Mouse (Mus musculus): ENCODE data around the gene Mrpl42. TPM values are rescaled to one million over a fixed set of nuclear protein-coding genes. Genes with fewer than 3 reads are reported as not detected.

Gene Mrpl42
- total and polyA plus RNA-seq, 2 experiments from 2014 or later, result 125 to 250 TPM

DNA sequence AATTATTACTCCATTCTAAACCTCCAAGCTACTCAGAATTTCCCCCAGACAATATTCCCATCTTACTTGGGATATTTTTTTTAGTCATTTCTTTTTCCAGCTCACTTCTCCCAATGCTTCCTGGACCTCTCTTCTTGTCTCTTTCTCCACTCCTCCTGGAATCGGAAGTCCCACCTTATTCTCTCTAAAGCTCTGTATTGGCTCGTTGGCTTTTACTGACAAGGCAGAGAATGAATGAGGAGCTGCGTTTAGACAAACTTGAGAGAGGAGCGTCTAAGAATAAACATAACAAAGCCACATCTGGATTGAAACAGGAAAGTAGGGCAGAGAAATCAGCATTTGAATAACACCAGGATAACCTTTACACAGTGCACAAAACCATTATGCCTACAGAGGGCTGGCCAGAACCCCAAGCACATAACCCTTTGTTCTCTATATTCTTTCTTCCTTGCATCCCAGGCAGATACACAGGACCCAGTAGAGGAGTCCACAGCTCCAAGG is 40.6 kb downstream of the Mrpl42 start:
- no peak for DNase-seq (ENCODE audit: low spot score)
- Histone ChIP-seq H3K9me3 (ENCODE audit: low read length) (no peaks in the 10 kb centered on the region), H3K36me3 (ENCODE audit: insufficient read depth, low read length) (no peaks in the 10 kb centered on the region), H3K27me3 (ENCODE audit: insufficient read depth, low read length) (no peaks in the 10 kb centered on the region), H3K4me3 (ENCODE audit: low read depth, low read length) (no peak overlapping the region), H3K9ac (replicated peaks; ENCODE audit: low read length, poor library complexity, severe bottlenecking) (no peak overlapping the region), H3K27ac (ENCODE audit: low read depth, low read length) (no peak overlapping the region), H3K4me2 (ENCODE audit: low read depth, low read length, poor library complexity, severe bottlenecking) (no peak overlapping the region), H3K4me1 (ENCODE audit: insufficient read depth, low read length) (no peaks in the 10 kb centered on the region)
- no peak for ATAC-seq (ENCODE audit: low FRiP score)
- TF ChIP-seq CTCF (IDR thresholded peaks at IDR 0.05), result no peak
- 48% methylated on average over 4 of the region's 4 CpGs for WGBS

DNA sequence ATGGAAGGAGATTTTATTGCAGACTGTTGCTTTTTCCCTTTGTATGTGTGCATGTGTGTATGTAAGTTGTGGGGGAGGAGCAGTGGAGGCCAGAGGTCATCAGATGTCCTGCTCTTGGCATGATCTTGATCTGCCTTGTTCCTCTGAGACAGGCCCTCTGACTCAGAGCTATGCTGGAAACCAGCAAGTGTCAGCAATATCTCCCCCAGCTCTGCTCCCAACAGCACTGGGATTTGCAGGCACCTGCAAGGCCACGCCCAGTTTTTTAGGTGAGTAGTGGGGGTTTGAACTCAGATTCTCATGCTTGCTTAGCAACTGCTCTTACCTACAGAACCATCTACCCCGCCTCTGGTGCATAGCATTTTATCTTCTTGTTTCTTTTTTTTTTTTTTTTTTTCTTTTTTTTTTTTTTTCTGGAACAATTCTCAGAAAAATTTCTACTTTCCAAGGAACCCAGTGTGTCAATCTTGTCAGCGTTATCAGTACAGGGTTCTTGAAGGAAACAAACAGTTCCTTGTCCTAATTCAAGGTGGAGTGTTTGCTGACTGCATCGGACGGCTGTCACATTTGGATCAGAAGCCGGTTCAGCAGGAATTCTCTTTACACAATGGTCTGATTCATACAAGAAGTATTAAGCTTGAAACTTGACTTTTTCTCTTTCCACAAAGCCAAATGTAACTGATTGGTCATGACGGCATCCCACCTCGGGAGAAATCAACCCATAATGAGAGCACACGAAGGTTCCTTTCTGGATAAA is 43.5 kb downstream of the Mrpl42 start:
- H3K9ac ChIP-seq (replicated peaks; ENCODE audit: low read length, poor library complexity, severe bottlenecking), result no peak overlapping the region
- H3K27me3 ChIP-seq (ENCODE audit: insufficient read depth, low read length), result no peaks in the 10 kb centered on the region
- DNase-seq (ENCODE audit: low spot score) (no peak), ATAC-seq (ENCODE audit: low FRiP score) (no peak)
- H3K27ac ChIP-seq (ENCODE audit: low read depth, low read length), result no peak overlapping the region
- no peak overlapping the region for H3K4me3 ChIP-seq (ENCODE audit: low read depth, low read length)
- H3K9me3 ChIP-seq (ENCODE audit: low read length), result no peaks in the 10 kb centered on the region
- no peaks in the 10 kb centered on the region for H3K4me1 ChIP-seq (ENCODE audit: insufficient read depth, low read length)
- H3K36me3 ChIP-seq (ENCODE audit: insufficient read depth, low read length), result no peaks in the 10 kb centered on the region
- WGBS, result 88% methylated on average over 9 of the region's 9 CpGs
- H3K4me2 ChIP-seq (ENCODE audit: low read depth, low read length, poor library complexity, severe bottlenecking), result no peak overlapping the region
- no peak for TF ChIP-seq CTCF (IDR thresholded peaks at IDR 0.05)

DNA sequence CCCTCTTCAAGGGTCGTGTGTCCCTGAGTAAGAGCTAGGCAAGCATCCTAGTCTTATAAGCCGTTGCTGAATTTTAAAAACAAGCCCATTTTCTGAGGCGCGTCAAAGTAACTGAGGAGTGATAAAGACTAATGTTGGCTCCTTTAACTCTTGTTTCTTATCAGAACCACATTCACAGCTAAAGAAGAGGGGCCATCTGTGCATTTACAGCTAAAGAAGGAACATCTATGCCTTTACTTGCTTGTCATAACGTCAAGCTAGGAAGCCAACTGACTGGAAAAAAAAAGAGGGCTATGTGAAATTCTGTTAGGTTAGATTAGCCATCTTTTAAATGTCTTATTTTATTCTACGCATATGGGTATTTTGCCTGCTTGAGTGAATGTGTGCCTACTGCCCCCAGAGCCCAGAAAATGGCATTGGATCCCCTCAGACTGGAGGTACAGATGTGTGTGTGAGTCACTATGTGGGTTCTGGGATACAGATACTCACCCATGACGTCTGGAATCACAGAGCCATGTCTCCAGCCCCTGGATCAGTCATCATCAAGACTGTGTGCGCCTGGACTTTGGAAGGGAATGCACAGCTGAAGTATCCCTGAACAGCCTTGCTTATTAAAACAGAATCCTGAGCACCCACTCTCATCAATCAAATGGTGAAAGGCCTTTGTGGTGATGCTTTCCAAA is 44.2 kb downstream of the Mrpl42 start:
- Histone ChIP-seq H3K4me3 (ENCODE audit: low read depth, low read length) (no peak overlapping the region), H3K9ac (replicated peaks; ENCODE audit: low read length, poor library complexity, severe bottlenecking) (no peak overlapping the region), H3K4me2 (ENCODE audit: low read depth, low read length, poor library complexity, severe bottlenecking) (no peak overlapping the region), H3K27ac (ENCODE audit: low read depth, low read length) (no peak overlapping the region), H3K9me3 (ENCODE audit: low read length) (no peaks in the 10 kb centered on the region), H3K36me3 (ENCODE audit: insufficient read depth, low read length) (no peaks in the 10 kb centered on the region), H3K4me1 (ENCODE audit: insufficient read depth, low read length) (no peaks in the 10 kb centered on the region), H3K27me3 (ENCODE audit: insufficient read depth, low read length) (no peaks in the 10 kb centered on the region)
- WGBS, result 87% methylated on average over 8 of the region's 8 CpGs
- no peak for TF ChIP-seq CTCF (IDR thresholded peaks at IDR 0.05)
- no peak for ATAC-seq (ENCODE audit: low FRiP score)
- DNase-seq (ENCODE audit: low spot score), result no peak

DNA sequence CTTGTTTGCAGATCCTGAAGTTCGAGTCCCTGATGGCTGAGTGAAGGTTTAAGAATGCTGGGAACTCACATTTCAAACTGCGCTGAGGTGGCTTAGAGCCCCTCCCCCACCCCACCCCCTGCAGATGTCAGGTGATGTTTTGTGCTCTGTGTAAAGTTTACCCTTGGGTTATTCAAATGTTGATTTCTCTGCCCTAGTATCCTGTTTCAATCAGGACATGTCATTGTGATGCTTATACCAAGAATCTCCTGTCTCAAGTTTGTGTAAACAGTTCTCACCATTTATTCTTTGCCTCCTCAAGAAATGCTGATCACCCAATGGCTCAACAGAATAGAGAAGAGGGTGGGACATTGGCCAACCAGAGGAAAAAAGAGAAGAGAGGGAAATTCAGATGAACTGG is 45.6 kb downstream of the Mrpl42 start:
- DNase-seq (ENCODE audit: low spot score), result no peak
- WGBS, result 71% methylated on average over 2 of the region's 2 CpGs
- ATAC-seq (ENCODE audit: low FRiP score), result no peak
- no peaks in the 10 kb centered on the region for H3K9me3 ChIP-seq (ENCODE audit: low read length)
- TF ChIP-seq CTCF (IDR thresholded peaks at IDR 0.05), result no peak
- H3K4me3 ChIP-seq (ENCODE audit: low read depth, low read length), result no peak overlapping the region
- H3K4me2 ChIP-seq (ENCODE audit: low read depth, low read length, poor library complexity, severe bottlenecking), result no peak overlapping the region
- no peaks in the 10 kb centered on the region for H3K4me1 ChIP-seq (ENCODE audit: insufficient read depth, low read length)
- no peaks in the 10 kb centered on the region for H3K36me3 ChIP-seq (ENCODE audit: insufficient read depth, low read length)
- H3K9ac ChIP-seq (replicated peaks; ENCODE audit: low read length, poor library complexity, severe bottlenecking), result no peak overlapping the region
- H3K27me3 ChIP-seq (ENCODE audit: insufficient read depth, low read length), result no peaks in the 10 kb centered on the region
- H3K27ac ChIP-seq (ENCODE audit: low read depth, low read length), result no peak overlapping the region

DNA sequence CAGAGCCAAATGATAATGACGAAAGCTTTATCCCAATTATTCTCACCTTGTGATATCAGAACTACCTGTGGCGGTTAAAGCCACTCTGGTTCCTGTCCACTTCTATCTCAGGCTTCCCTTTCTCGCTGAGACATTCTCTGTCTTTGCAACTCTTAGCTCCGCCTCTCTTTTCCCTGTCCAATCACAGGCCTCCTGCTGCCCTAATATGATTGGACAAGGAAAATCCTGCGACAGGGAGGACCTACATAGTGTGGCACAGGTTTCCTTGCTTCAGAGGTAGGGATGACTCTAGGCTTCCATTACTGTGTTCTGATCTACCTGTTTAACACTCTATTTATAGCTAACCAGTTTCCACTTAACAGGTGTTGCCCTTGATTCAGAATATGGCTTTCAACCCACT is 48.5 kb downstream of the Mrpl42 start:
- no peak for ATAC-seq (ENCODE audit: low FRiP score)
- H3K27ac ChIP-seq (ENCODE audit: low read depth, low read length), result no peak overlapping the region
- no peak overlapping the region for H3K4me3 ChIP-seq (ENCODE audit: low read depth, low read length)
- no peak for TF ChIP-seq CTCF (IDR thresholded peaks at IDR 0.05)
- WGBS, result 91% methylated on average over 5 of the region's 5 CpGs
- no peak for DNase-seq (ENCODE audit: low spot score)
- no peaks in the 10 kb centered on the region for H3K9me3 ChIP-seq (ENCODE audit: low read length)
- no peaks in the 10 kb centered on the region for H3K4me1 ChIP-seq (ENCODE audit: insufficient read depth, low read length)
- H3K36me3 ChIP-seq (ENCODE audit: insufficient read depth, low read length), result no peaks in the 10 kb centered on the region
- no peak overlapping the region for H3K4me2 ChIP-seq (ENCODE audit: low read depth, low read length, poor library complexity, severe bottlenecking)
- H3K27me3 ChIP-seq (ENCODE audit: insufficient read depth, low read length), result no peaks in the 10 kb centered on the region
- H3K9ac ChIP-seq (replicated peaks; ENCODE audit: low read length, poor library complexity, severe bottlenecking), result no peak overlapping the region

DNA sequence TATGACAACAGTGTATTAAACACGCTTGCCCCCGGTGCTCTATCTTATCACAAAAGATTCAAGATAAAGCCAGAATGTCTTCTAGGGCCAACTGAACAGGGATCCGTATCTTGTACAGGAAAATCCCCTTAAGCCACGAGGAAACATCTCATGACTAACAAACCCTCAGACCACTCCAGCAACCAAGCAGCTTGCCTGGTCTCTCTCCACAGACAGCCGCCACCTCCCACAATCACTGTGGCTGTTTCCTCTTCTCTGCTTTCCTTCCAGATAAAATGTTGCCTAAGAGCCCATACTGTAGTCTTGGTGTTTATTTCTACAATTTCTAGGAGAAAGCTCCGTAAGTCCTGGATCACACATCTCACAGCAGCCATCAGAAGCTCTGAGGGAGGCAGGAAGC is 52.7 kb downstream of the Mrpl42 start:
- H3K4me1 ChIP-seq (ENCODE audit: insufficient read depth, low read length), result no peaks in the 10 kb centered on the region
- no peak overlapping the region for H3K4me2 ChIP-seq (ENCODE audit: low read depth, low read length, poor library complexity, severe bottlenecking)
- no peaks in the 10 kb centered on the region for H3K27me3 ChIP-seq (ENCODE audit: insufficient read depth, low read length)
- no peak for ATAC-seq (ENCODE audit: low FRiP score)
- no peaks in the 10 kb centered on the region for H3K36me3 ChIP-seq (ENCODE audit: insufficient read depth, low read length)
- H3K27ac ChIP-seq (ENCODE audit: low read depth, low read length), result no peak overlapping the region
- H3K9me3 ChIP-seq (ENCODE audit: low read length), result no peaks in the 10 kb centered on the region
- no peak for DNase-seq (ENCODE audit: low spot score)
- no peak overlapping the region for H3K9ac ChIP-seq (replicated peaks; ENCODE audit: low read length, poor library complexity, severe bottlenecking)
- WGBS, result 90% methylated on average over 6 of the region's 6 CpGs
- no peak for TF ChIP-seq CTCF (IDR thresholded peaks at IDR 0.05)
- no peak overlapping the region for H3K4me3 ChIP-seq (ENCODE audit: low read depth, low read length)

Measured in midbrain, postnatal 0 days (tissue).